Mouse (Mus musculus) neural tube, embryonic 13.5 days (tissue): Measurements from ENCODE around the gene Ctns. TPM values are rescaled to one million over a fixed set of nuclear protein-coding genes. Genes with fewer than 3 reads are reported as not detected.

Experiments used
- ATAC-seq: fragments of 200-750 bp; cut with Nextera tagmentation; 2 replicates; pipeline ENCODE4 v1.8.0; 2017; ENCODE audit warnings: low read depth, mild to moderate bottlenecking, moderate TSS enrichment, moderate library complexity
- H3K27ac ChIP-seq: fragments of 300-500 bp; sonication (generic); replicated peaks from 2 replicates; pipeline ENCODE4 v1.5.1; 2015; ENCODE audit warnings: moderate library complexity, mild to moderate bottlenecking, inconsistent platforms
- H3K27me3 ChIP-seq: fragments of 300-500 bp; sonication (generic); 2 replicates; pipeline ENCODE4 v1.6.1; 2015; ENCODE audit warnings: mild to moderate bottlenecking, inconsistent platforms
- H3K36me3 ChIP-seq: fragments of 300-500 bp; sonication (generic); 2 replicates; pipeline ENCODE4 v1.6.1; 2015; ENCODE audit warnings: mild to moderate bottlenecking, inconsistent platforms
- H3K4me1 ChIP-seq: fragments of 300-500 bp; sonication (generic); replicated peaks from 2 replicates; pipeline ENCODE4 v1.6.1; 2015; ENCODE audit warnings: inconsistent platforms
- H3K4me2 ChIP-seq: fragments of 300-500 bp; sonication (generic); 2 replicates; pipeline ENCODE4 v1.6.1; 2015; ENCODE audit warnings: inconsistent platforms, mild to moderate bottlenecking, moderate library complexity
- H3K4me3 ChIP-seq: fragments of 300-500 bp; sonication (generic); 2 replicates; pipeline ENCODE4 v1.5.1; 2015; ENCODE audit warnings: mild to moderate bottlenecking, inconsistent platforms
- H3K9ac ChIP-seq: fragments of 300-500 bp; sonication (generic); 2 replicates; pipeline ENCODE4 v1.6.1; 2015; ENCODE audit warnings: moderate library complexity, mild to moderate bottlenecking, inconsistent platforms
- H3K9me3 ChIP-seq: fragments of 300-500 bp; sonication (generic); 2 replicates; pipeline ENCODE4 v1.6.1; 2016; ENCODE audit warnings: inconsistent platforms
- WGBS: fragments of 180-500 bp; shearing (Covaris S2); methylation state at CpG from one replicate; pipeline ENCODE4 v1.1.7; 2015; 5-methylcytosine and 5-hydroxymethylcytosine counted together
- polyA plus RNA-seq: library from polyadenylated mRNA; unstranded; fragments of >200 nt; fragmentation: Nextera tagmentation; extraction: Ambion mirVana; gene quantifications from 2 replicates; pipeline ENCODE4 v1.2.1, GENCODE M21; 2015

The Ctns gene
- polyA plus RNA-seq, result 21.2 and 23.1 TPM in 2 replicates

GRCm38 (mm10) chr11:73198603-73199229 is at the start of gene Ctns:
TSS of gene Ctns (minus strand) at chr11:73199042.
- peak; percentile 97 for ATAC-seq
- peaks cover 20% of the 10 kb centered on the region for H3K36me3 ChIP-seq
- peak within 1 kb of the TSS; percentile 84 for H3K9ac ChIP-seq
- H3K4me1 ChIP-seq, result peaks cover 27% of the 10 kb centered on the region
- H3K4me2 ChIP-seq, result peak within 1 kb of the TSS; percentile 86
- 1% methylated on average over 22 of the region's 22 CpGs for WGBS
- H3K27me3 ChIP-seq, result no peaks in the 10 kb centered on the region
- H3K9me3 ChIP-seq, result no peaks in the 10 kb centered on the region
- H3K27ac ChIP-seq, result peak within 1 kb of the TSS; percentile 49
- peak within 1 kb of the TSS; percentile 68 for H3K4me3 ChIP-seq

GRCm38 (mm10) chr11:73242777-73243176 is 43.9 kb upstream of the Ctns start:
- Histone ChIP-seq H3K9me3 (no peaks in the 10 kb centered on the region), H3K9ac (no peak overlapping the region), H3K4me1 (no peaks in the 10 kb centered on the region), H3K27ac (no peak overlapping the region), H3K36me3 (no peaks in the 10 kb centered on the region), H3K4me3 (no peak overlapping the region), H3K4me2 (no peak overlapping the region), H3K27me3 (no peaks in the 10 kb centered on the region)
- ATAC-seq, result no peak
- 78% methylated on average over 4 of the region's 4 CpGs for WGBS

GRCm38 (mm10) chr11:73242199-73242598 is 43.4 kb upstream of the Ctns start:
- no peaks in the 10 kb centered on the region for H3K9me3 ChIP-seq
- H3K4me2 ChIP-seq, result no peak overlapping the region
- WGBS, result 75% methylated on average over 6 of the region's 6 CpGs
- no peak for ATAC-seq
- H3K4me3 ChIP-seq, result no peak overlapping the region
- H3K27ac ChIP-seq, result no peak overlapping the region
- no peaks in the 10 kb centered on the region for H3K27me3 ChIP-seq
- H3K36me3 ChIP-seq, result no peaks in the 10 kb centered on the region
- no peak overlapping the region for H3K9ac ChIP-seq
- H3K4me1 ChIP-seq, result no peaks in the 10 kb centered on the region

- Histone ChIP-seq H3K9me3 (no peaks in the 10 kb centered on the region), H3K4me1 (no peaks in the 10 kb centered on the region), H3K27ac (no peak overlapping the region), H3K9ac (no peak overlapping the region), H3K4me3 (no peak overlapping the region), H3K4me2 (no peak overlapping the region), H3K36me3 (no peaks in the 10 kb centered on the region), H3K27me3 (no peaks in the 10 kb centered on the region)
- ATAC-seq, result no peak
- 71% methylated on average over 3 of the region's 3 CpGs for WGBS
Measured at GRCm38 (mm10) chr11:73236731-73237130, 37.9 kb upstream of the Ctns start.

GRCm38 (mm10) chr11:73235990-73236701 is 37.3 kb upstream of the Ctns start:
- Histone ChIP-seq H3K4me1 (no peaks in the 10 kb centered on the region), H3K9ac (no peak overlapping the region), H3K4me3 (no peak overlapping the region), H3K27ac (peak overlapping the region; percentile 56; the same call in 1 of the 2 replicates), H3K9me3 (no peaks in the 10 kb centered on the region), H3K36me3 (no peaks in the 10 kb centered on the region), H3K4me2 (no peak overlapping the region), H3K27me3 (no peaks in the 10 kb centered on the region)
- ATAC-seq, result no peak
- 47% methylated on average over 5 of the region's 5 CpGs for WGBS

GRCm38 (mm10) chr11:73233992-73234391 is 35.1 kb upstream of the Ctns start, which contains the start of gene Trpv1:
TSS of gene Trpv1 (plus strand) at chr11:73234292.
- no peaks in the 10 kb centered on the region for H3K36me3 ChIP-seq
- H3K4me2 ChIP-seq, result no peak within 1 kb of the TSS
- no peak within 1 kb of the TSS for H3K9ac ChIP-seq
- no peaks in the 10 kb centered on the region for H3K27me3 ChIP-seq
- H3K4me3 ChIP-seq, result no peak within 1 kb of the TSS
- 74% methylated on average over 5 of the region's 5 CpGs for WGBS
- H3K27ac ChIP-seq, result no peak within 1 kb of the TSS
- H3K9me3 ChIP-seq, result no peaks in the 10 kb centered on the region
- no peak for ATAC-seq
- no peaks in the 10 kb centered on the region for H3K4me1 ChIP-seq

GRCm38 (mm10) chr11:73232513-73232912 is 33.7 kb upstream of the Ctns start:
- ATAC-seq, result no peak
- Histone ChIP-seq H3K36me3 (no peaks in the 10 kb centered on the region), H3K9ac (no peak overlapping the region), H3K27me3 (no peaks in the 10 kb centered on the region), H3K9me3 (no peaks in the 10 kb centered on the region), H3K27ac (no peak overlapping the region), H3K4me1 (no peaks in the 10 kb centered on the region), H3K4me3 (no peak overlapping the region), H3K4me2 (no peak overlapping the region)
- 73% methylated on average over 2 of the region's 2 CpGs for WGBS

- H3K4me2 ChIP-seq, result no peak overlapping the region
- ATAC-seq, result no peak
- H3K4me3 ChIP-seq, result no peak overlapping the region
- no peaks in the 10 kb centered on the region for H3K4me1 ChIP-seq
- no peaks in the 10 kb centered on the region for H3K36me3 ChIP-seq
- H3K9ac ChIP-seq, result no peak overlapping the region
- no peaks in the 10 kb centered on the region for H3K27me3 ChIP-seq
- WGBS, result 89% methylated on average over 5 of the region's 5 CpGs
- no peaks in the 10 kb centered on the region for H3K9me3 ChIP-seq
- no peak overlapping the region for H3K27ac ChIP-seq
Measured at GRCm38 (mm10) chr11:73230081-73230480, 31.2 kb upstream of the Ctns start.

GRCm38 (mm10) chr11:73228881-73229280 is 30.0 kb upstream of the Ctns start:
- Histone ChIP-seq H3K4me2 (no peak overlapping the region), H3K27ac (no peak overlapping the region), H3K36me3 (no peaks in the 10 kb centered on the region), H3K4me3 (no peak overlapping the region), H3K4me1 (no peaks in the 10 kb centered on the region), H3K9ac (no peak overlapping the region), H3K27me3 (no peaks in the 10 kb centered on the region), H3K9me3 (no peaks in the 10 kb centered on the region)
- no peak for ATAC-seq
- WGBS, result 84% methylated on average over 5 of the region's 5 CpGs

GRCm38 (mm10) chr11:73225856-73226255 is 27.0 kb upstream of the Ctns start:
- no peak overlapping the region for H3K9ac ChIP-seq
- no peak for ATAC-seq

GRCm38 (mm10) chr11:73223966-73224365 is 25.1 kb upstream of the Ctns start:
- H3K9me3 ChIP-seq, result no peaks in the 10 kb centered on the region
- no peak overlapping the region for H3K4me2 ChIP-seq
- no peak overlapping the region for H3K27ac ChIP-seq
- no peak overlapping the region for H3K4me3 ChIP-seq
- H3K36me3 ChIP-seq, result no peaks in the 10 kb centered on the region
- no peaks in the 10 kb centered on the region for H3K27me3 ChIP-seq
- ATAC-seq, result no peak
- 67% methylated on average over 2 of the region's 2 CpGs for WGBS
- no peaks in the 10 kb centered on the region for H3K4me1 ChIP-seq
- H3K9ac ChIP-seq, result no peak overlapping the region

More at GRCm38 (mm10) chr11:73225856-73226255, 27.0 kb upstream of the Ctns start:
- Histone ChIP-seq H3K27ac (no peak overlapping the region), H3K4me1 (no peaks in the 10 kb centered on the region), H3K4me2 (no peak overlapping the region), H3K36me3 (no peaks in the 10 kb centered on the region), H3K9me3 (no peaks in the 10 kb centered on the region), H3K27me3 (no peaks in the 10 kb centered on the region), H3K4me3 (no peak overlapping the region)
- WGBS, result 87% methylated on average over 6 of the region's 6 CpGs

- no peak overlapping the region for H3K27ac ChIP-seq
- no peaks in the 10 kb centered on the region for H3K4me1 ChIP-seq
- H3K4me3 ChIP-seq, result no peak overlapping the region
- no peaks in the 10 kb centered on the region for H3K9me3 ChIP-seq
- no peak overlapping the region for H3K4me2 ChIP-seq
- 41% methylated on average over 5 of the region's 5 CpGs for WGBS
- no peak for ATAC-seq
- H3K27me3 ChIP-seq, result no peaks in the 10 kb centered on the region
- H3K36me3 ChIP-seq, result no peaks in the 10 kb centered on the region
- H3K9ac ChIP-seq, result no peak overlapping the region
Measured at GRCm38 (mm10) chr11:73222846-73223245, 24.0 kb upstream of the Ctns start.
